Mouse (Mus musculus): ENCODE measurements around the gene Ifnk.

GRCm38 (mm10) chr4:35114950-35115349, 36.9 kb upstream of the Ifnk start:
- TF ChIP-seq MAFK (IDR thresholded peaks at IDR 0.05; ENCODE audit: insufficient read depth, low read depth, low read length) (no peak), ZC3H11A (IDR thresholded peaks at IDR 0.05; ENCODE audit: borderline replicate concordance, low read depth, low read length) (no peak), ZNF384 (IDR thresholded peaks at IDR 0.05; ENCODE audit: low read depth, low read length) (no peak), CHD2 (IDR thresholded peaks at IDR 0.05; ENCODE audit: low read depth, low read length) (no peak)
